11 mouse cellular contexts compared by ENCODE assay signal in genomic region chr11:96619576-96619975, GRCm38 (mm10).
DNase-seq lines count a peak whose midpoint lies in the region; ATAC-seq and TF ChIP-seq lines count a peak whose summit lies in the region.
"Had no signal": no experiment of that assay in that cellular context is flagged by ENCODE, and none has a peak within 500 bp of the region (broad histone marks: within the 10 kb centered on the region; RNA-seq: fewer than 3 reads in every experiment).

No protein-coding gene starts in this region.

- ATAC-seq in heart, postnatal 0 days (ENCODE audit: insufficient read depth, low read depth), result no peak

- intact Hi-C loops in heart, postnatal 14 days (cut with DNase I), result no loop called here

- H3K36me3 ChIP-seq in heart, postnatal 0 days (replicated peaks; ENCODE audit: control insufficient read depth, insufficient read depth, low read length), result no peaks in the 10 kb centered on the region
- H3K36me3 ChIP-seq in limb, embryonic 10.5 days, result no peaks in the 10 kb centered on the region
- H3K36me3 ChIP-seq: embryonic facial prominence, embryonic 13.5 days; stomach, embryonic 15.5 days had no signal

- no peak overlapping the region for H3K9ac ChIP-seq in heart, postnatal 0 days (replicated peaks; ENCODE audit: low read depth, low read length)
- H3K9ac ChIP-seq: embryonic facial prominence, embryonic 13.5 days; stomach, embryonic 15.5 days had no signal

- H3K4me2 ChIP-seq in heart, postnatal 0 days (ENCODE audit: low read depth, low read length), result peak overlapping the region; percentile 5; the same call in 1 of the 2 replicates
- H3K4me2 ChIP-seq: embryonic facial prominence, embryonic 13.5 days; stomach, embryonic 15.5 days had no signal

- TF ChIP-seq CTCF in heart, postnatal 0 days (IDR thresholded peaks at IDR 0.05; ENCODE audit: low read depth), result no peak

- H3K4me1 ChIP-seq in heart, postnatal 0 days (ENCODE audit: control insufficient read depth, insufficient read depth), result no peaks in the 10 kb centered on the region
- H3K4me1 ChIP-seq in limb, embryonic 10.5 days, result peaks cover 43% of the 10 kb centered on the region

- no peaks in the 10 kb centered on the region for H3K9me3 ChIP-seq in heart, postnatal 0 days (replicated peaks; ENCODE audit: control insufficient read depth, low read length)
- no peaks in the 10 kb centered on the region for H3K9me3 ChIP-seq in limb, embryonic 10.5 days (replicated peaks)
- H3K9me3 ChIP-seq: embryonic facial prominence, embryonic 13.5 days; megakaryocyte, embryonic 14.5 days; stomach, embryonic 15.5 days had no signal

- peak; percentile 14 to 53 for DNase-seq in adrenal gland, adult (ENCODE audit: inconsistent age in 2 of 2, low spot score in 1 of 2)
- DNase-seq in adrenal gland, postnatal 4 days (ENCODE audit: low spot score in 2 of 2), result no peak
- DNase-seq in heart, postnatal 0 days (ENCODE audit: low spot score), result no peak
- DNase-seq in heart, postnatal 14 days, result no peak
- peak; percentile 15 for DNase-seq in right cerebral cortex, postnatal 25 days
- DNase-seq in right cerebral cortex, postnatal 4 days, result no peak
- DNase-seq in limb, embryonic 10.5 days (ENCODE audit: low spot score), result no peak
- DNase-seq in layer of hippocampus, postnatal 25 days (ENCODE audit: extremely low spot score in 1 of 2, low spot score in 1 of 2), result no peak

- TF ChIP-seq EP300 in heart, postnatal 0 days (IDR thresholded peaks at IDR 0.05; ENCODE audit: low read depth), result no peak

- no peak overlapping the region for H3K4me3 ChIP-seq in heart, postnatal 0 days (ENCODE audit: low read depth, low read length)
- H3K4me3 ChIP-seq in limb, embryonic 10.5 days, result no peak overlapping the region
- H3K4me3 ChIP-seq: embryonic facial prominence, embryonic 13.5 days; megakaryocyte, embryonic 14.5 days; stomach, embryonic 15.5 days had no signal

- peaks cover 50% of the 10 kb centered on the region for H3K27me3 ChIP-seq in heart, postnatal 0 days (ENCODE audit: control insufficient read depth, insufficient read depth, low read length)
- peaks cover 36% of the 10 kb centered on the region for H3K27me3 ChIP-seq in limb, embryonic 10.5 days (ENCODE audit: low read depth, poor library complexity, severe bottlenecking)

- WGBS in heart, postnatal 0 days, result 32% methylated on average over 5 of the region's 5 CpGs
- WGBS in limb, embryonic 10.5 days, result 35% methylated on average over 5 of the region's 5 CpGs

- H3K27ac ChIP-seq in heart, postnatal 0 days (ENCODE audit: low read depth), result peak overlapping the region; percentile 26; the same call in 1 of the 2 replicates
- H3K27ac ChIP-seq in limb, embryonic 10.5 days, result no peak overlapping the region
- H3K27ac ChIP-seq: embryonic facial prominence, embryonic 13.5 days; stomach, embryonic 15.5 days had no signal

Comparison
In these comparisons a context has a peak if more than half of its experiments do, and no peak if none do; other contexts are left out.
1. DNase-seq: peak in adrenal gland, adult (2 of 2) and right cerebral cortex, postnatal 25 days (single experiment); none in adrenal gland, postnatal 4 days (0 of 2), heart, postnatal 0 days (single experiment), heart, postnatal 14 days (0 of 2), right cerebral cortex, postnatal 4 days (single experiment), limb, embryonic 10.5 days (single experiment) and layer of hippocampus, postnatal 25 days (0 of 2).